ENCODE assay signal across 8 mouse cellular contexts in genomic region chr12:69196444-69197377, GRCm38 (mm10). TPM values are rescaled to one million over a fixed set of nuclear protein-coding genes. Genes with fewer than 3 reads are reported as not detected.
DNase-seq lines count a peak whose midpoint lies in the region; ATAC-seq and TF ChIP-seq lines count a peak whose summit lies in the region.

Gene Gm49383, minus strand, starts transcription at chr12:69197104.

- TF ChIP-seq POLR2A in bone marrow, adult 2 months (IDR thresholded peaks at IDR 0.05; ENCODE audit: borderline replicate concordance, control insufficient read depth, low read depth, low read length), result peak; percentile 79; the same call in 1 of the 2 replicates

- ATAC-seq in embryonic facial prominence, embryonic 15.5 days (ENCODE audit: insufficient number of reproducible peaks, low FRiP score, low TSS enrichment, low read depth), result peak; percentile 83
- ATAC-seq in liver, embryonic 12.5 days, result peak; percentile 72

- peaks cover 52% of the 10 kb centered on the region for H3K36me3 ChIP-seq in C2C12 (ENCODE audit: control insufficient read depth, insufficient read depth)
- peaks cover 14% of the 10 kb centered on the region; the same call in 1 of the 2 replicates for H3K36me3 ChIP-seq in embryonic facial prominence, embryonic 15.5 days
- H3K36me3 ChIP-seq in liver, embryonic 12.5 days, result peaks cover 46% of the 10 kb centered on the region
- H3K36me3 ChIP-seq in splenic B cell, adult 2 months (ENCODE audit: control insufficient read depth, insufficient read depth, low read length, poor library complexity, severe bottlenecking), result no peaks in the 10 kb centered on the region

- H3K4me2 ChIP-seq in embryonic facial prominence, embryonic 15.5 days (replicated peaks), result peak within 1 kb of the TSS; percentile 88
- H3K4me2 ChIP-seq in liver, embryonic 12.5 days, result peak within 1 kb of the TSS; percentile 99

- peaks cover 63% of the 10 kb centered on the region for H3K79me3 ChIP-seq in C2C12 (ENCODE audit: low read depth)

- peaks cover 87% of the 10 kb centered on the region for H3K79me2 ChIP-seq in C2C12 (ENCODE audit: control insufficient read depth, insufficient read depth)

- H3ac ChIP-seq in C2C12 (ENCODE audit: control insufficient read depth, insufficient read length, low read depth), result peak within 1 kb of the TSS; percentile 90

- H3K9me3 ChIP-seq in embryonic facial prominence, embryonic 15.5 days (replicated peaks), result no peaks in the 10 kb centered on the region
- no peaks in the 10 kb centered on the region for H3K9me3 ChIP-seq in liver, embryonic 12.5 days (replicated peaks)

- H3K27ac ChIP-seq in bone marrow, adult 2 months (ENCODE audit: control insufficient read depth, insufficient read depth, low read depth, low read length, poor library complexity), result peak within 1 kb of the TSS; percentile 98
- peak within 1 kb of the TSS; percentile 91 for H3K27ac ChIP-seq in embryonic facial prominence, embryonic 15.5 days (replicated peaks)
- peak within 1 kb of the TSS; percentile 90 for H3K27ac ChIP-seq in liver, embryonic 12.5 days

- no peak for TF ChIP-seq CTCF in C2C12 (IDR thresholded peaks at IDR 0.05; ENCODE audit: control insufficient read depth, insufficient read depth, insufficient read length)
- TF ChIP-seq CTCF in bone marrow, adult 2 months (IDR thresholded peaks at IDR 0.05; ENCODE audit: control insufficient read depth, insufficient read depth, low read length), result no peak

- H3K27me3 ChIP-seq in C2C12 (ENCODE audit: control insufficient read depth, insufficient read depth, insufficient read length), result no peaks in the 10 kb centered on the region
- H3K27me3 ChIP-seq in embryonic facial prominence, embryonic 15.5 days, result no peaks in the 10 kb centered on the region
- no peaks in the 10 kb centered on the region for H3K27me3 ChIP-seq in liver, embryonic 12.5 days (replicated peaks)
- H3K27me3 ChIP-seq in splenic B cell, adult 2 months (ENCODE audit: control insufficient read depth, insufficient read depth, low read length, poor library complexity, severe bottlenecking), result no peaks in the 10 kb centered on the region

- peak; percentile 56 to 61 for DNase-seq in heart, adult 9 months (ENCODE audit: low spot score in 2 of 2)
- peak; percentile 60 for DNase-seq in kidney, adult 9 months
- peak; percentile 73 for DNase-seq in naive thymus-derived CD4-positive, alpha-beta T cell, adult 2 months (ENCODE audit: low read depth)
- peak; percentile 72 for DNase-seq in splenic B cell, adult 2 months (ENCODE audit: low read depth, low spot score)

- no peaks in the 10 kb centered on the region; the same call in 1 of the 2 replicates for H3K4me1 ChIP-seq in bone marrow, adult 2 months (ENCODE audit: control insufficient read depth, insufficient read depth, low read length)
- peaks cover 25% of the 10 kb centered on the region for H3K4me1 ChIP-seq in embryonic facial prominence, embryonic 15.5 days
- peaks cover 39% of the 10 kb centered on the region for H3K4me1 ChIP-seq in liver, embryonic 12.5 days

- peak within 1 kb of the TSS; percentile 79 for H3K9ac ChIP-seq in embryonic facial prominence, embryonic 15.5 days
- peak within 1 kb of the TSS; percentile 92 for H3K9ac ChIP-seq in liver, embryonic 12.5 days

- peak within 1 kb of the TSS; percentile 89 for H3K4me3 ChIP-seq in C2C12 (ENCODE audit: insufficient read depth, poor library complexity, severe bottlenecking)
- H3K4me3 ChIP-seq in bone marrow, adult 2 months (replicated peaks; ENCODE audit: control insufficient read depth, low read depth, low read length), result peak within 1 kb of the TSS; percentile 98
- H3K4me3 ChIP-seq in embryonic facial prominence, embryonic 15.5 days (replicated peaks), result peak within 1 kb of the TSS; percentile 74
- H3K4me3 ChIP-seq in liver, embryonic 12.5 days, result peak within 1 kb of the TSS; percentile 98

- WGBS in bone marrow, adult 2 months, result under 1% methylated on average over 75 of the region's 75 CpGs
- under 1% methylated on average over 75 of the region's 75 CpGs for WGBS in embryonic facial prominence, embryonic 15.5 days
- WGBS in liver, embryonic 12.5 days (ENCODE audit: insufficient replicate concordance), result under 1% methylated on average over 75 of the region's 75 CpGs

TF ChIP-seq in C2C12, 6 proteins besides CTCF, POLR2A, EP300 and RAD21:
- TF ChIP-seq MAX (IDR thresholded peaks at IDR 0.05) (no peak), CEBPB (IDR thresholded peaks at IDR 0.05; ENCODE audit: low read depth) (no peak), MYOD1 (IDR thresholded peaks at IDR 0.05; ENCODE audit: control insufficient read depth, insufficient read length, low read depth) (no peak), MYOG (IDR thresholded peaks at IDR 0.05; ENCODE audit: control insufficient read depth, extremely low read depth, insufficient read length) (no peak), FOSL1 (IDR thresholded peaks at IDR 0.05; ENCODE audit: insufficient read depth, low read length, poor library complexity, severe bottlenecking) (no peak), USF1 (IDR thresholded peaks at IDR 0.05; ENCODE audit: low read depth) (no peak)
TF ChIP-seq in C2C12: peak in this region for 0.

RNA-seq across cellular contexts. Expression of gene Gm49383, which starts in this region (rescaled TPM):
- 15.4 TPM for polyA plus RNA-seq in C2C12 (2012; fragmentation: generic; extraction: Trizol)
- polyA plus RNA-seq in bone marrow, adult 2 months (2011; ENCODE audit: insufficient read depth, insufficient read length, low replicate concordance, missing spikeins), result 3.0 TPM in 1 of 2 replicates, not detected in the other
- 24.5 and 26.0 TPM in 2 replicates for polyA plus RNA-seq in embryonic facial prominence, embryonic 15.5 days (2015; fragmentation: Nextera tagmentation; extraction: Ambion mirVana)
- polyA plus RNA-seq in liver, embryonic 12.5 days (2016; fragmentation: Nextera tagmentation; extraction: Ambion mirVana), result 28.5 and 29.0 TPM in 2 replicates

Comparison
In these comparisons a context has a peak if more than half of its experiments do, and no peak if none do; other contexts are left out.
1. Peak in every context shown above with its lines: DNase-seq, ATAC-seq, H3K4me3 ChIP-seq and H3K27ac ChIP-seq.